Mouse (Mus musculus) ES-Bruce4 (cell line): Measurements from ENCODE around the gene Ddt.

ENCODE experiments used
- CTCF ChIP-seq: IDR thresholded peaks from one replicate; pipeline ENCODE4 v1.8.1; 2011; ENCODE audit warnings: low read depth, low read length
- EP300 ChIP-seq: IDR thresholded peaks from 2 replicates; pipeline ENCODE4 v1.6.1; 2011; ENCODE audit warnings: low read depth, low read length; ENCODE audit not compliant: insufficient read depth
- POLR2A ChIP-seq: IDR thresholded peaks from one replicate; pipeline ENCODE4 v1.8.1; 2011; ENCODE audit warnings: low read length; ENCODE audit not compliant: insufficient read depth

GRCm38 (mm10) chr10:75766856-75767255 is 6.4 kb downstream of the Ddt start:
- TF ChIP-seq POLR2A: no peak
- TF ChIP-seq EP300: no peak
- no peak for TF ChIP-seq CTCF
